ENCODE assay signal across 10 mouse cellular contexts in the genomic region with DNA sequence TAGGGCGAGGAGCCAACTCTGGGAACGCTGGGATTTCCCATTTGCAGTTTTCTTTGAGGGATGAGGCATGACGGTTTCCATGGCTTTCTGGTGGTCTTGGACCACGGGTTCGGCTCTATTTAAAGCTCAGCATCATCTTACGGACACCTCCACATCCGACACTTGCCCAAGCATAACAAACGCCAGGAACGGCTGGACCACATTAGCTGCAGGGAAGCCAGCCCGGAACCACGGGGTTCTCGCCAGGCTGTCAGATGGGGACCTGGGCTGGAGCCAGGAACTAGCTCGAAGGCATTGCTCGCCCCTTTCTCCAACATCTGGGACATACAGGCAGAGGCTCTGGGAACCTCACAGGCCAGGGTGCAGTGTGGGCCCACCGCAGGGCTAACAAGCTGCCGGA. TPM values are rescaled to one million over a fixed set of nuclear protein-coding genes. Genes with fewer than 3 reads are reported as not detected.
DNase-seq lines count a peak whose midpoint lies in the region; ATAC-seq and TF ChIP-seq lines count a peak whose summit lies in the region.
"Had no signal": no experiment of that assay in that cellular context is flagged by ENCODE, and none has a peak within 500 bp of the region (broad histone marks: within the 10 kb centered on the region; RNA-seq: fewer than 3 reads in every experiment).

No protein-coding gene starts in this region.

- 0 out of 2 replicates have a peak, but pooled peaks cover 4% of the 10 kb centered on the region for H3K4me1 ChIP-seq in forebrain, embryonic 13.5 days
- H3K4me1 ChIP-seq in liver, postnatal 0 days (ENCODE audit: insufficient read depth) = no peaks in the 10 kb centered on the region

- no peak for TF ChIP-seq CTCF in liver, postnatal 0 days (IDR thresholded peaks at IDR 0.05; ENCODE audit: low read depth)

- H3K4me2 ChIP-seq in forebrain, embryonic 13.5 days = no peak overlapping the region
- H3K4me2 ChIP-seq in liver, postnatal 0 days (ENCODE audit: low read depth, low read length) = no peak overlapping the region

- H3K9me3 ChIP-seq in forebrain, embryonic 13.5 days (replicated peaks) = no peaks in the 10 kb centered on the region
- no peaks in the 10 kb centered on the region for H3K9me3 ChIP-seq in liver, postnatal 0 days (ENCODE audit: low read length)

- no peaks in the 10 kb centered on the region for H3K27me3 ChIP-seq in forebrain, embryonic 13.5 days
- no peaks in the 10 kb centered on the region for H3K27me3 ChIP-seq in liver, postnatal 0 days (ENCODE audit: insufficient read depth, low read length)

- no peak overlapping the region for H3K9ac ChIP-seq in forebrain, embryonic 13.5 days
- H3K9ac ChIP-seq in liver, postnatal 0 days (replicated peaks) = no peak overlapping the region; the same call in 1 of the 2 replicates

- no peaks in the 10 kb centered on the region for H3K36me3 ChIP-seq in forebrain, embryonic 13.5 days (ENCODE audit: poor library complexity, severe bottlenecking)
- H3K36me3 ChIP-seq in liver, postnatal 0 days (replicated peaks; ENCODE audit: insufficient read depth, low read length) = no peaks in the 10 kb centered on the region

- H3K4me3 ChIP-seq in forebrain, embryonic 13.5 days = no peak overlapping the region
- H3K4me3 ChIP-seq in liver, postnatal 0 days (ENCODE audit: low read depth, low read length) = no peak overlapping the region

- H3K27ac ChIP-seq in forebrain, embryonic 13.5 days = no peak overlapping the region
- no peak overlapping the region for H3K27ac ChIP-seq in liver, postnatal 0 days (ENCODE audit: low read depth)

- TF ChIP-seq EP300 in liver, postnatal 0 days (IDR thresholded peaks at IDR 0.05; ENCODE audit: low read depth) = no peak

- ATAC-seq in forebrain, embryonic 13.5 days = no peak
- ATAC-seq in liver, postnatal 0 days = no peak

- DNase-seq in kidney, postnatal 14 days = peak; percentile 49
- no peak for DNase-seq in kidney, adult 9 months
- DNase-seq in NIH3T3 (ENCODE audit: low read depth) = peak; percentile 91
- DNase-seq in cerebellum, postnatal 4 days (ENCODE audit: low spot score in 2 of 2) = peak; percentile 37 to 69
- peak; percentile 67 to 71 for DNase-seq in layer of hippocampus, postnatal 10 days (ENCODE audit: low spot score in 2 of 2)
- DNase-seq in embryo, embryonic 11 days = no peak
- DNase-seq in liver, postnatal 0 days = no peak

- WGBS in forebrain, embryonic 13.5 days = 68% methylated on average over 16 of the region's 16 CpGs
- 84% methylated on average over 16 of the region's 16 CpGs for WGBS in liver, postnatal 0 days (ENCODE audit: insufficient replicate concordance)

RNA-seq across cellular contexts. Expression of a gene that starts 17.6 kb away (rescaled TPM):
- 10 to 100 TPM; 67.8 to 79.1 TPM for total RNA-seq in layer of hippocampus, postnatal 10 days (2021)
- polyA plus RNA-seq in forebrain, embryonic 13.5 days (2015; fragmentation: Nextera tagmentation; extraction: Ambion mirVana) = 44.7 and 50.3 TPM in 2 replicates
- 14.4 and 16.3 TPM in 2 replicates for polyA plus RNA-seq in liver, postnatal 0 days (2015; fragmentation: Nextera tagmentation; extraction: Ambion mirVana)

RNA-seq across cellular contexts. Expression of a gene that starts 26.4 kb away (rescaled TPM):
- total RNA-seq in layer of hippocampus, postnatal 10 days (2021) = 10 to 100 TPM; 55.5 to 61.9 TPM
- 21.3 and 22.1 TPM in 2 replicates for polyA plus RNA-seq in forebrain, embryonic 13.5 days (2015; fragmentation: Nextera tagmentation; extraction: Ambion mirVana)
- 15.0 and 16.3 TPM in 2 replicates for polyA plus RNA-seq in liver, postnatal 0 days (2015; fragmentation: Nextera tagmentation; extraction: Ambion mirVana)

RNA-seq across cellular contexts. Expression of a gene that starts 29.3 kb away (rescaled TPM):
- total RNA-seq in layer of hippocampus, postnatal 10 days (2021) = under 1 TPM; 0.14 to 0.16 TPM
- 0.06 TPM in 1 of 2 replicates, not detected in the other for polyA plus RNA-seq in forebrain, embryonic 13.5 days (2015; fragmentation: Nextera tagmentation; extraction: Ambion mirVana)
- 0.04 TPM in 1 of 2 replicates, not detected in the other for polyA plus RNA-seq in liver, postnatal 0 days (2015; fragmentation: Nextera tagmentation; extraction: Ambion mirVana)
- total RNA-seq: layer of hippocampus, postnatal 36 days had no signal
- polyA plus RNA-seq: neural tube, embryonic 14.5 days had no signal

RNA-seq across cellular contexts. Expression of a gene that starts 44.0 kb away (rescaled TPM):
- total RNA-seq in layer of hippocampus, postnatal 10 days (2021) = 10 to 100 TPM; 34.5 to 34.7 TPM
- 34.7 and 39.2 TPM in 2 replicates for polyA plus RNA-seq in forebrain, embryonic 13.5 days (2015; fragmentation: Nextera tagmentation; extraction: Ambion mirVana)
- 0.89 and 1.1 TPM in 2 replicates for polyA plus RNA-seq in liver, postnatal 0 days (2015; fragmentation: Nextera tagmentation; extraction: Ambion mirVana)

Comparison
In these comparisons a context has a peak if more than half of its experiments do, and no peak if none do; other contexts are left out.
1. DNase-seq: peak in kidney, postnatal 14 days (single experiment), NIH3T3 (single experiment), cerebellum, postnatal 4 days (2 of 2) and layer of hippocampus, postnatal 10 days (2 of 2); none in kidney, adult 9 months (single experiment), embryo, embryonic 11 days (single experiment) and liver, postnatal 0 days (single experiment).